Mouse (Mus musculus): ENCODE data around the gene Rpain.

Rpain gene

GRCm38 (mm10) chr11:71003611-71004315, 33.8 kb downstream of the Rpain start:
- no peak for DNase-seq

GRCm38 (mm10) chr11:71004316-71004773, 34.3 kb downstream of the Rpain start, which contains the start of gene Dhx33:
Gene Dhx33 (minus strand): TSS chr11:71004437.
- peak; percentile 95 for DNase-seq

GRCm38 (mm10) chr11:71005046-71005445, 35.0 kb downstream of the Rpain start:
- DNase-seq: peak; percentile 11

DNA sequence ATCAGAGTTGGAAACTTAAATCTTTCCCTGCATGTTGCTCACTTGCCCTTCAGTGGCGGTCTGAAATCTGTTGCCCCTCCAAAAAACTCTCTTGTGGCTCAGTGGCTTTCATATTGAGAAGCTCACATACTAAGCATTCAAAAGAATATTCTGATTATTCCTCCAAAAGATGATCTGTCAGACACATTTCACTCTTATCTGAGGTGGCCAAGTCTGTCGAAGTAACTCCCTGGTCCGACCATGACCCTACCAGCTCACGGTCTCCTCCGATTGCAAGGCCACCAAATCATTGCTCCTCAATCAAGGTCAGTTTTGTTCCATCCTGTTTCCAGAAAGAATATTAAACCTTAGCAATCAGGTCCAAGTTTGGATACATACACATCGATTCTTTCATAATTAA, 37.0 kb downstream of the Rpain start:
- no peak for DNase-seq

GRCm38 (mm10) chr11:71007831-71008230, 37.8 kb downstream of the Rpain start:
- no peak for DNase-seq

GRCm38 (mm10) chr11:71008321-71008720, 38.3 kb downstream of the Rpain start:
- DNase-seq: no peak

DNA sequence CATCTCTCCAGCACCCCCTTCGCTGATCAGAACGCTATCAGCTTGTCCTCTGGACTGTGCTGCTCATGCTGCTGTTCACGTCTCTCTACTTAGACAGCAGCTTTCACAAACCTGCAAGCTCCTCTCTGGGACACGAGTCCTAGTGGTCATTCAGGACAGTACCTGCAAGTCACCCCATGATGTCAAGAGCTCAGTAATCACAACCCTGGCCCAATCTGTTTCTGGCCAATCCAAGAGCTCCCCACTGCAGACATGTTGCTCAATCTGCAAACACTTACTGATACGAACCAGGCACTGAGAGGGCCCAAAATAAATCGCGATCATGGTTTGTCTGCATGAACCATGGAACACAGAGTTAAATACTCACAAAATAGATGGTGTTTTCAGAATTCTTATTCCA, 42.7 kb downstream of the Rpain start:
- DNase-seq: no peak

DNA sequence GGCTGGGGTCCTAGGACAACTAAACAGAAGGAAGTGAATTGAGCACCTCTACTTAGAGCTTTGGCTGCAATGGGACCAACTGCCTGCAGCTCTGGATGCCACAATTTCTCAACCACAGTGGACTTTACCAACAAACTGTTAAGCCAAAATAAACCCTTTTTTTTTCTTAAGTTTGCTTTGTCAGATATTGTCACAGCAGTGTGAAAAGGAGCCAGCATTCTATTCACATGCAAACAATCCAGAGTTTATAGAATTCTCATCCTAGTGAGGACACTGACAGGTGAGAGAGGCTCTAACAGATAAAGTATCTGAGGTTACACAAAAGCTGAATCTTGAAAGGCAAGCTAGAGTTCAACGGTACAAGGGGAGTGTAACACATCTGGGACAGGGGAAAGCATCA, 47.0 kb downstream of the Rpain start:
- no peak for DNase-seq

DNA sequence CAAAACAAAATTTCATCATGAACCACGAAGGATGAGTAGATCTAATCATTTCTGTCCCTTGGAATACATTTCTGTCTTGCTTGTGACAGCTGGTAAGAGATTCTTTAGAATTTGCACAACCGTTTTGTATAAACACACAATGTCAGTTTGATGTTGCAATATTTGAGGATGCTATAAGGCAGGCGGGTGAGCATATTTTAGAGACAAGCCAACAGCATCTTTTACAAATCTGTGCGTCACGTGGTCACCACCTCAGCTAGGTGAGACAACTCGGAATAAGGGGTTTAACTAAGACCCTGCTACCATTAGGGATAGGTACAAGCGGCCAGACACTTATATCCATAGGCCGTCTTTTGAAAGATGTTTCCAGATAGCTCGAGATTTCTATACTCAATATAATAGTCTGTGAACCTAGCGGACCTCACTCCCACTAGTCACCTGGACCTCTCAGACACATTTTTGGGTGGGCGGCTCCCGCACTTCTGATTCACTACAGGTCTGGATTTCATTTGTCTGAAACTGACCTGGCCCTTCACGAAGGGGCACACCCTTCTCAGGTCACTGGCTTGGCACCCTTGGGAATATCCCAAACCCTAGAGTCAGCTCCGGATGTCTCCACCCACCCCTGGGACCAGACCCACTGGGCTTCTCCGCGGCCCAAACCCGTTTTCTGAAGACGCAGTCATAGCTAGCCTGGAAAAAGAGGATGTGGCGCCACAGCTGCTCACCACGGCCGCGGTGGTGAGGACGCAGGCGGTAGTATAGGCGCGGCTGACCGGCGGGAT, 48.6 kb downstream of the Rpain start:
- DNase-seq: no peak

DNA sequence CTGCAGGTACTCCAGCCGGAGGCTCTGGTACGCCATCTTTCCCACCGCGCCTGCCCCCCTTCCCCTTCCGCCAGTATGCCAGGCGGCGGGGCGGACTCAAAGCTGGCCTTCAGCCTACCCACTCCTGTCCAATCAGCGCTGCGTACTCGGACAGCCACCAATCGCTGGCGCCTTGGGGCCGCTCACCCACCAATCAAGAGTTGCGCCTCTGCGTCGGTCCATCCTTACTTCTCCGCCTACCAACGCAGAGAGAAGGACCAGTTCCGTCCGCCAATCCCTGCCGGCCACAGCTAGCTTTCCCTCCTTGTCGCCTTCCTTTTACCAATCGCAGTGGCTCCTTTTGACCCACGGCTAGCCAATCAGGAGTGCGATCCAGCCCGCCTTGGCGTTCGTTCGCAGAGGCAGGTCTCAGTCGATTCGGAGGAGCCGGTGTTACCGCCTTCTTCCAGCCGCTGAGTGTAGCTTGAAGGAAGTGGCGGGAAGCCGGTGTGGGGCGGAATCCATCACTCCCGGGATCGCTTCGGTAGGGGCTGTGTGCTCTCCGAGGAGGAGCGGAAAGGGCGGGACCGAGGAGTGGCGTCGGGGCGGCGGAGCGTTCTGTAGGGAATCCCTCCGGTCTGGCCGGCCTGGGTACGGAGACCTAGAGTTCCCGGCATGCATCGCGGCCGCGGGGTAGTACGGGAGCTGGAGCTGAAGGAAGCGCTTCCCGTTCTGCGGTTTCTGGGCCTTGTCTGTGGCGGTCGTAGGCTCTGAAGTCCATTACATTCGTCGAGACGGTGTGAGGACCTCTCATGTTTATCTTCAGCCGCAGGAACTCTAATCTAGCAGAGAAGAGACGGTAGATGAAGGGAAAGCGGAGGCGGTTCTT, 49.4 kb downstream of the Rpain start, which contains the start of the genes Mis12 and Derl2:
TSS of gene Mis12 (plus strand) at position 411 of the 868 bp plus-strand sequence.
TSS of gene Derl2 (minus strand) at position 641 of the 868 bp plus-strand sequence.
- peak; percentile 97 for DNase-seq

Data from thymus, postnatal 14 days (tissue).